Mouse (Mus musculus): Measurements from ENCODE around the gene Atf6.

The Atf6 gene

DNA sequence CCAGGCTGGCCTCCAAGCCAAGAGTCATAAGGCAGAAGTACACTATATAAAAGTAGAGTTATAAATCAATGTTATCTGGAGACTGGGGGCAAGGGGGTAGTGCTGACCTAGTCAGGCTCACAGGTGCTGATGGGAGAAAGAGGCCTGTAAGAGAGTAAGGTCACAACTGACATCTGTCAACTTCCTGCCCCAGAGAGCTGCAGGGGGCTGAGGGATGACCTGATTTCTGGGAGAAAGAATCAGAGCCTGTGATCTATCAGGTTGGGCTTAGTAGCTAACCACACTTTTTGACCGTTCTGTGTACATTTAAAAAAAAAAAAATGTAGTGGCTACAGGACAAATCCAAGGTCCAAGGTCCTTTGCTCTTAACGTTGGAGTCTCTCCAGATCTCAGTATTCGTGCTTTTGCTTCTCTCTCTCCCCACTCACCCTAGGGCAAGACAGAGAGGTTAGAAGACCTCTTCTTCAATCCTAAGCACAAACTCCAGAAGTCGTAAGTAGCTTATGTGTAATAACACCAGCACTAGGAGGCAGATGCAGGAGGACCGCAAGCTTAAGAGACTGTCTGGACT lies 15.4 kb upstream of the Atf6 start:
- DNase-seq (ENCODE audit: low read depth) = no peak

DNA sequence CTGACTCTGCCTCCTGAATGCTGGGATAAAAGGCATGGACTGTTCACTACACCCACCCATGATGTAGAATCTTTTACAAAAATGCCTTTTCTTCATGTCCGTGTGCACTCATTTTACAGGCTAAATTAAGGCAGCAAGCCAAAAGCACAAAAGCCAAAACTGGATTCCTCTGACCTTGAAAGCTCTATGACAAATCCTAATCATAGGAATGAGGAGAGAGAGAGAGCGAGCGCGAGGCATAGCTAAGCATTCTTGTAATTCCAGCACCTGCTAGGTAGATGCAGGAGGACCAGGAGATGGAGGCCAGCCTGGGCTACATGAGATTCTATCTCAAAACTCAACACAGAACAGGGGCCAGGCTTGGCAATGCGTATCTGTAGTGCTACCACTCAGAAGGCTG lies 9.3 kb upstream of the Atf6 start:
- DNase-seq (ENCODE audit: low read depth) = no peak

DNA sequence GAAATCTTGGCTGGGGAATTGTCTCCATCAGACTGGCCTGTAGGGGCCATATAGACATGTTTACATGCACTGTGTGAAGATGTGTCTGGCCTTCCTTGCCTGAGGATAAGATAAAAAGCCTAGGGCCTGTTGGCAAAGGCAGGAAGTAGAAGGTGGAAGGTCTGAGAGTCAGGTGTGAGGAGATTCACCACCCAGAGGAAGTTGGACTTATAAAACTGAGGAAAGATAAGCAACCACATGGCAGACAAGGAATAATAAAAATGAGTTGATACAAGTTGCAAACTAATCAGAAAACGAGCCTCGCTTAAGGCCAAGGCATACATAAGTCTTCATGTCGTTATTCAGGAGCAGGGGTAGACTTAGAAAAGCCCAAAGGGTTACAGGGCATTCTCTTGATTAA lies 8.1 kb upstream of the Atf6 start:
- no peak for DNase-seq (ENCODE audit: low read depth)

DNA sequence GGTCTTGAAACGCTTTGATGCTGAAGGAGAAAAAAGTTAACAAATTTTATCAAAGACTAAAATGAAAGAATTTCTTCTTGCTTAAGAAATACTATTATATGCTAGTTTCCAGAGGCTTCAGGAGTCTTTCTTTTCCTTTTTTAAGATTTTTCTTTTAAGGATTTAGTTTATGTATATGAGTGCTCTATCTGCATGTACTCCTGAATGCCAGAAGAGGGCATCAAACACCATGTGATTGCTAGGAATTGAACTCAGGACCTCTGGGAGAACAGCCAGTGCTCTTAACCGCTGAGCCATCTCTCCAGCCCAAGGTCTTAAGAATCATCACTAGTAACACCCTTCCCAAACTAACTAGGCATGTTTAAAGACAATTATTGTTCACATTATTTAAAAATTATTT lies 4.4 kb upstream of the Atf6 start:
- DNase-seq (ENCODE audit: low read depth) = no peak

DNA sequence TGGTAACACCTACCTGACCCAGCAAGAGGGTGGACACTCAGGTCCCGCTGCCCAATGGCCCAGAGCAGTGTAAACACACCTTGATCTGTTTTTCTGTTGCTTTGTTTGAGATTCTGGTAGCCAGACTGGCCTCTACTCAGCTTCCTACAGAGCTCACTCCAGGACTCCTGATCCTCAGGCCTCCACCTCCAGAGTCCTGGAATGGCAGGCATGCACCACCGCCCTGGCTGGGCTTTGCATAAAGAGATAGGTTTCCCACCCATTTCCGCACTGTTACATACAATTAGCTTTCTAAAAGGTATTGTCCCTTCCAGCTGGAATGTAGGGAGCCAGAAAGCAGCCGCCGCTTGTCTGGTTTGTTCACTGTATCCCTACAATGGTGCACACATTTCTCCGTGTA lies 3.8 kb upstream of the Atf6 start:
- DNase-seq (ENCODE audit: low read depth) = no peak

DNA sequence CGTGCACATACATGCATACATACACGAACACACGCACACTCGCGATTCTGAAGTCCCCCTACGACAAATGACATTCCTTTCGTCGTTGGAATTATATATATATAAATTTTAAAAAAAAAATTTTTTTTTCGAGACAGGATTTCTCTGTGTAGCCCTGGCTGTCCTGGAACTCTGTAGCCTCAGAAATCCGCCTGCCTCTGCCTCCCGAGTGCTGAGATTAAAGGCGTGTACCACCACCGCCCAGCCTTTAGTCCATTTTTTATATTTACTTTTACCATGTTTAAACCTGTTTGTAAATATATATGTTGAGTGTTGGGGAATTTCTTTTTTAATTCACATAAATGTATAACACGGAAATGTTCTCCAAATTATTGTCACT lies 1.3 kb upstream of the Atf6 start:
- DNase-seq (ENCODE audit: low read depth) = no peak

DNA sequence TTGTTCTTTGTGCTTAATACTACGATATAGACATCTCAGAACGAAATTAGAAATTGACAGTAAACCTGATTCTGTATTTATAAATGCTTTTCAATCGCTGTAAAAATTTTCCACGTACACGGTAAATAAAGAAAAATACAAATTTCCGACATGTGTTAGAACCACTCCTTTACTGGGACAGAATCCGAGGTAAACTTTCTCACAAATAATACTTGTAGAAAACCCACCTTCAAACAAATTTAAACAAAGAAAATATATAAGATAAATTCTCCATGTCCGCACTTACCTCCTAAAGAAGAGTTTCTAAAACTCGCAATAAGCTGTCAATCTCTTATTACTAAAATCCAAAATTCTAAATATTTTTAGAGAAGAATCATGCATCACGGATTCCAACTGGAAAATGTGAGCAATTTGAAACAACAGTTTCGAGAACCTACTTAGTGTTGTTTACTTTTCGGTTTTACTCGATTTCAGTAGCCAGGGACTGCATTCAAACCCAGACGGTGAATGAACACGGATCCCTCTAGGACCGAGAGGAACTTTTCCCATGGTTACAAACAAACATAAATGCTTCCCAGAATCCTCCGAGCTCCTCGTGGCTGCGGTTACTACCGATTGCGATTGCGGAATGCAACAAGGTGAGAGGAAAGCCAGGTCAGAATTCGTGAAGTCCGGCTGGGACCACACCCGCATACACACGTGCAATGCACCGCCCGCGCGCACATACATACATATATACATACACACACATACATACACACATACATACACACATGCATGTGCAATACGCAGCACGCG lies 735 bp upstream of the Atf6 start:
- peak; percentile 73 for DNase-seq (ENCODE audit: low read depth)

DNA sequence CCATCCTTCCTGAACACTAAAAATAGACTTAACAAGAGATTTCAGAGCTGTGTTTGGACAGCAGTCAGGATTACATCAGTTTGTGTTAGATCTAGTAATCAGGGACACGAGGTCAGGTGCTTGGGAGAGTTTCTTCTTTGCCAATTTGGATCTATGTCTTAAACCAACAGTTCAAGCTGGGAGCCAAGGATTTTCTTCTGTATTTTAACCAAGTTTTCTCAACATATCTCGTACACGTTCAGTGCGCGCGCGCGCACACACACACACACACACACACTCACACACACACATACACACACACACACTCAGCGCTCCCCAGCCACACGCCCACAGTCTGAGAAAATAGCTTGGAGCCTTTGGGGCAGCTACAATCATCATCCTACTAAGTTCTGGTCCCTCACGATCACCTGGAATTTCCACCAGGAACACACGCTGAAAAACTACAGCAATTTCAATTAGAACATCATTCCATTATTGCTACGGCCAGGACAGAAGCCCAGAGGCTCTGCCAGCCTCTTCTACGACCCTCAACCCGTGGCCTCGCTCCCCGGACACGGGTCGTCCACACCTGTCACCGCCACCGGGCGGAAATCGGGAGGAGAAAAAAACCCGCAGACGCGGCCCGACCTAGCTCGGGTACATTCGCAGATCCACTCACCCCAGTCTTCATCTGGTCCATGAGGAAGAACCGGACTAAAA lies 430 bp downstream of the Atf6 start:
- DNase-seq (ENCODE audit: low read depth) = peak; percentile 57

DNA sequence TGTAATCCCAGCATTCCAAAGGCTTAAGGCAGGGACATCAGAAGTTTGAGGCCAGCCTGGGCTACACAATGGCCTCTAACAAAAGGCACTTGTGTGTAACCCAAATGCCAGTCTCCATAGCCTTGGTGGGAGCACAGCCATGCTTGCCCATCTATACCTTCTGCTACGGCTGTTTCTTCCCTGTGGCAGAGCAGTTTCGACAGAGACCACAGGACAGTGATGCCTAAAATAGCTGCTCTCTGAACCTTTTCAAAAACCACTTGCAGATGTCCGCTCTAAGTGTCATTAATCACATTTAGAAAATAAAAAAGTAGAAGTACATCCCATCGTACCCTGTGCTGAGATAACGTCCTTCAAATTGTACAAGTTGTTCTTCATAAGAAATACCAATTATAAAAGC lies 2.2 kb downstream of the Atf6 start:
- no peak for DNase-seq (ENCODE audit: low read depth)

DNA sequence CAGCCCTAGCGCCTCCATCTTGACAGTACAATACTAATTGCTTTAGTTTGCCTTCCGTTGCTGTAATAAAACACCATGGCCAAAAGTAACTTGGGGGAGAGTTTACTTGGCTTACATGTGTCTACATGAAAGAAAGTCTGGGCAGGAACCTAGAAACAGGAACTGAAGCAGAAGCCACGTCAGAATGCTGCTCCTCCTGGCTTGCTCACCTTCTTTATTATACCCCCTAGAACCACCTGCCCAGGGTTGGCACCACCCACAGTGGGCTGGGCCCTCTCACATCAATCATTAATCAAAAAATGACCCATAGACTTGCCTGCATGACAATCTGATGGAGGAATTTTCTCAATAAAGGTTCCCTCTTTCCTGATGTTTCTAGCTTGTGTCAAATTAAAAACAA lies 2.8 kb downstream of the Atf6 start:
- no peak for DNase-seq (ENCODE audit: low read depth)

DNA sequence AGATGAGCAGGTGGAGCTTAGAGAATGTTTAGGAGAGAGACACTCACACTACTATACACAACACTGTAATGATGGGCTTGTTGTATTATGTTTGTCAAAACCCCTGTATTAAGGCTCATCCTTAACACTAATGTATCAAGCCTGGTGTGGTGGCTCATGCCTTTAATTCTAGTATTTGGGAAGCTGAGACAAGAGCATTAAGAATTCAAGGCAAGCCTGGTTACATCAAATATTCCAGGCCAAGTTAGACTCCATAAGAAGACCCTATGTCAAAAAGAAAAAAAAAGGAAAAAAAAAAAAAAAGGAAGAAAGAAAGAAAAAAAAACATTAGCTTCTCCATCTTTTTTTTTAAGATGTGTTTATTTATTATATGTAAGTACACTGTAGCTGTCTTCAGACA lies 3.3 kb downstream of the Atf6 start:
- no peak for DNase-seq (ENCODE audit: low read depth)

DNA sequence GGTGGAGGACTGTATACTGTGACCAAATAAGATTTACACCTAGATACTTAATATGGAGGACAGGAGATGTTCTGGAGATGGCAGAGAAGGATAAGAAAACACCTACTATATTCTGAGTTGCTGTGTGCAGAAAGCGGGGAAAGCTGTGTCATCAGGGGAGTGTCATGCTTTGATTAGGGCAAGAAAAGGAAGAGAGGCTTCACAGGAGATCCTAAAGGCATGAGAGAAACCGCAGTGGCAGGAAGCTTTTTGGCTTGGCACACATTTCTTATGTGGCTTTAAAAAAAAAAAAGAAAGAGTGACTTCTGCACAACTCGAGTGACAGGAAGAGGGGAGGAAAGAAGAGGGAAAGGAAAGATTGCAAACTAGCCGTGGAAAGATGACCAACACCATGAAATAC lies 4.5 kb downstream of the Atf6 start:
- DNase-seq (ENCODE audit: low read depth) = peak; percentile 72

DNA sequence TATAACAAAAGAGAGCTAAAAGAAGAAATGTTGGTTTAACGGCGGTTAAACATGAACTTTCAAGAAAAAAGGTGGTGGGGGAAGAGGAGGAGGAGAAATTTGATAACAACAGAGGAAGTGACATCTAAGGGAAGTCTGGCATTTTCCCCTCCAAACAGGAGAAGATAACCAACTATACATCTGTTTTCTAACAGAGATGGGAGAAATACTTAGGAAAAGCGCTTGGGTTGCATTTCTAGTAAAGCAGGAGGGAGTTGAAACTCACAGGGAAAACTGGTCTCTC lies 5.2 kb downstream of the Atf6 start:
- no peak for DNase-seq (ENCODE audit: low read depth)

DNA sequence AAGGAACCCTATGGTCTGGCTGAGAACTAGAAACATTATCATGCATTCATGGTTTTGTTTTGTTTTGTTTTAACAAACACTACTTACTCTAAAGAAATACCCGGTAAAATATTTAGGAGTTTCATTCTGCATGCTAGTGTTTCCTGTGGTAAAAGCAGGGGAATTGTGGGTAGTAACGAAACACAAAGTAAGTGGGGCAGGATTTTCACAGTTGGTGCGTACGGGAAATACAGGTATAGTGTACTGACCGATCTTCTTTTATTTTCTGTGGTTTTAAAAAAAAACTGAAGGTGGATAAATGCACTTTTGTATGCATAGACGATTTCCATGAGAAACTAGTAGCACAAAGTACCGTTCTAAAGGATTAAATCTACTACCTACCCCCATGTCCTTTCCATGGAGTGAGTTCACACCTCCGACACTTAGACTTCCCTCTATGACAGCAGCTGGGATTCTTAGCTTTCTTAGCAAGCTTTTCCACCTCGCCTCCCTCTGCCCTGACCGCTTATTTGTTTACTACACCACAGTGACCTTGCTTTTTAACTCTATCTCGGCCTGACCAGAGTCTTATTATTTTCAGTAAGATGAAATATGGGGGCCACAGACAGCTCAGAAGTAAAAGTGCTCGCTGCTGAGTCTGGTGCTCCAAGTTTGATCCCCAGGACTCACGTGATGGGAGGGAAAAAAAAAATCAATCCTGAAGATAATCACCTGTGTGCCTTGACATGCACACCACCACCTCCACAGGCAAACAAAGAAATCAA lies 5.7 kb downstream of the Atf6 start:
- peak; percentile 78 for DNase-seq (ENCODE audit: low read depth)

DNA sequence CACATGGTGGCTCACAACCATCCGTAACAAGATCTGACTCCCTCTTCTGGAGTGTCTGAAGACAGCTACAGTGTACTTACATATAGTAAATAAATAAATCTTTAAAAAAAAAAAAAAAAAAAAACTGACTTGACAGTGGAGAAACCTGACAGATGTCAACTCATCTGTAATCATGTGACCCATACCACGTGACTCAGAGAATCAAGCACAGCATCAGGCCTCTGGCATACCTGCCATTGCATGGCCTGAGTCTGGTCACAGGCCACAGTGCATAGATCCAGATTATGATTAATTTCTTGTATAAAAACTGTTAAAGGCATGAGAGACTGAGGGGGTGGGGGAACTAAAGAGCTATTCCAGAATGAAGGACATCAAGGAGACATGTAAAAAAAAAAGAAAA lies 8.7 kb downstream of the Atf6 start:
- no peak for DNase-seq (ENCODE audit: low read depth)

DNA sequence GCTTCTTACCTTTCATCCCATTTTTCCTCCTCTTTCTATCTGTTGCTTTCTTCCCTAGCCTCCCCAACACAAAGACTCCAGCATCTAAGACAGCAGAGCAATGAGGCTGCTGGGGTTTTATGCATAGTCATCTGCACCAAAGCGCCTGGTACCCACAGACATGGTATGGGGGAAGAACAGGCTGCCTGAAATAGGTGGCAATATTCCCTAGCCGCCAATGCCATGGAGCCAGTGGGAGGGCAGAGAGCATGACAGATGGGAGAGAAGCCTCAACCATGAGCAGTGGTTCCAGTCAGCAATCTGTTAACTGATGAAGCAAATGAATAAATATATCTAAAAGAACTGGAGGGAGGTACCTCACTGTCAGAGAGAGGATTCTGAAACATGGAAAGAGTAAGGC lies 10.2 kb downstream of the Atf6 start:
- no peak for DNase-seq (ENCODE audit: low read depth)

DNA sequence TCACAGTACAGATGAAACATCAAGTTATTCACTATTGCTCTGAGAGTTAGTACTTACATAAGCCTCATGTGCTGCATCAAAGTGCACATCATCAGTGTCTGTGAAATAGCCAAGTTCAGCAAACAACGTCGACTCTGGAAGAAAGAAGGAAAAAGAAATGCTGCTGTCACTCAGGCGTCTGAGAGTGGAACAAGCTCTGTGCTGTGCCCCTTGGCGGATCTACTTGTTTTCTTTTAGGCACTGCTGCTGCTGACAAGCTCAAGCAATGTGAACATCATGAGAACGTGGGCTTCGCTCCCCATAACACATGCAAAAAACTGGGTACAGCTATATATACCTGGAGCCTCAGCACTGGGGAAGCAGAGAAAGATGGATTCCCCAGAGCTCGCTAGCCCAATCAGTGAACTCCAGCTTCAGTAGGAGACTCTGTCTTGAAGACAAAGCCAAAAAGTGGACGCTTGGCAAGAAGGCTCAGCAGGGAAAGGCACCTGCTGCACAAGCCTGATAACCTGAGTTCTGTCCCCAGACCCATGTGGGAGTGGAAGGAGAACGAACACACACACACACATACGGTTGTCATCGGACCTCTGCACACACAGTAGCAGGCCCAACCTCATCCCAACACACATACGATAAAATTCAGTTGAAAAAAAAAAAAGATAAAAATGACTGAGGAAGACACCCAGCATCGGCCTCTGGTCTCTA lies 12.4 kb downstream of the Atf6 start:
- no peak for DNase-seq (ENCODE audit: low read depth)

DNA sequence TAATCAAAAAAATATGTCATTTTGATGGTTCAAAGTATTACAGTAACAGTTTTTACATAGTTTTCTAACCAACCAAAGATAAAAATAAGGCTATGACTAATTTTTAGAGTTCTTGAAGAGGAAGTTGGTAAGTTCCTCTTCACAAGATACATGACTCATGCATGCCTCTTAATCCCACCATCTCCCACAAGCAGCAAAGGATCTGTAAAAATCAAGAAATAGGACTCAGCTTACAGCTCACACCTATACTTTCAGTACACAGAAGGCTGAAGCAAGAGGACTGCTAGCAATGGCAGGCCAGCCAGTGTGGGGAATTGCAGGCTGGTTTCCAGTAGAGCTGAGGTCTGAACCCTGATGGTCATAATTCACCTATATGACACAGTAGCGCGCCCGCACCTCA lies 14.0 kb downstream of the Atf6 start:
- peak; percentile 68 for DNase-seq (ENCODE audit: low read depth)

DNA sequence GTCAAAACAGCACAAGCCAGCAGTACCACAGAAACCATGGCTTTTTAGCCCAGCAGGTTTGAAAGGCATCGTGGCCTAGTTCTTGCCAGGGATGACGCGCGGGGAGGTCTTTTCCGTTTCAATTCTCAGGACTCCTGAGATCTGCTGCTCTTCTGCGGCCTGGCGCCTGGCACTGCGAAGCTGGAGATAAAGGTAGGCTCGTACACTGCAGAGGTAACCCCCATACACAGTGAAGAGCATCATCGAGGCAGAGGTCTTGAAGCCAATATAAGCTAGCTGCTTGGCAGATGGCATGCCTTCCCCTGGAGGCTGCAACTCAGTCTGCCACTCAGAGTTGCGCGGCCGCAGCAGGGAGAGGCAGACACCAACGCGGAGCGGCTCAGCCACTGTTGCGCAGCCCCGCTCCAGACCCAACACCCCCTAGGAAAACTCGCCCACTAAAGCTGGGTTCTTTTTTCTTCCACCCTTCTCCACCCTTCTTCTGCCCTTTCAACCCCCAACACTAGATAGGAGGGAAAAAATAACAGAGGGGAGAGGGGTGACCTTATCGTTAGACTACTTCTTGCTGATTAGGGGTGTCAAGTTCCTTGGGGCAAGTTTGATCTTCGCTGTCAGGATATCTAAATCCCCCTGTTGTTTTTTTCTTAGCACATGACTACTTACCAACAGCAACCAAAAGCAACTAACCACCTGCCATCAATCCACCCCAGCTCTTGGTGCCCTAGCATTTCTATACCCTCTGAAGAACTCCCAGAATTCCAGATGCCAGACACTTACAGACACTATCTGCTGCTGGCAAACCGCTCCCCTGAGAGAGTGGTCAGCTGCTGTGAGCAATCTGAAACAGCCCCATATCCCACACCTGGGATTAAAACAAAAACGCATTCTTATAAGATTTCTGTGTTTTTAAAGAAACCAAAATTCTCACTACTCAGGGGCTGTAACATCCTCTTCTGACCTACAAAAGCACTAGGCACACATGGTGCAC lies 16.6 kb downstream of the Atf6 start:
- DNase-seq (ENCODE audit: low read depth) = no peak

DNA sequence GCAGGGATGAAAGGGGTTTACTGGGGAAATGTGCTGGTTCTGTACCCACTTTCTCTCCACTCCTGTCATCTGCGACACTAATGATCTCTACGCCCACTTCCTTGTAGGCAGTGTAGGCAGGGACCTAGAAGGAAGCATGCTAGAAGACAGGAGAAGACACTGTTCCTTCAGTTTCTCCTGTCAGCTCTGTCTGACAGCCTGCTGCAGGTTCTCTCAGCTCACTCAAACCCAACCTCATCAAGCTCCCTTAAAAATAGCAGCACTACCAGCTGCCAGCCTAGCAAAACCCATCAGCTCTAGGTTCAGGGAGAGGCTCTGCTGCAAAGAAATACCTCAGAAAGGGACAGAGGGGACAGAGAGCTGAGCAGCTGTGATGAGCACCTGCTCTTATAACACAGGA lies 17.6 kb downstream of the Atf6 start:
- DNase-seq (ENCODE audit: low read depth) = no peak
